Mouse (Mus musculus) cerebellum, adult 2 months (tissue): ENCODE results near the gene Kcnj10. TPM values are rescaled to one million over a fixed set of nuclear protein-coding genes. Genes with fewer than 3 reads are reported as not detected.

Source experiments
- DNase-seq, 2 experiments: peaks; one replicate each; pipeline ENCODE4 v3.0.0; 2021
- H3K27ac ChIP-seq: fragments of 200-500 bp; 2 replicates; pipeline ENCODE4 v1.5.1; 2012; ENCODE audit warnings: low read length, control low read depth, inconsistent platforms; ENCODE audit not compliant: insufficient read depth
- H3K27me3 ChIP-seq: fragments of 200-500 bp; 2 replicates; pipeline ENCODE4 v1.6.1; 2012; ENCODE audit warnings: inconsistent platforms, mild to moderate bottlenecking, low read length, moderate library complexity; ENCODE audit not compliant: control insufficient read depth, insufficient read depth
- H3K4me1 ChIP-seq: fragments of 200-500 bp; 2 replicates; pipeline ENCODE4 v1.6.1; 2011; ENCODE audit warnings: low read length; ENCODE audit not compliant: control insufficient read depth, insufficient read depth
- H3K4me3 ChIP-seq: fragments of 200-500 bp; replicated peaks from 2 replicates; pipeline ENCODE3; 2011; ENCODE audit warnings: mild to moderate bottlenecking, low read depth, low read length, control low read depth; ENCODE audit not compliant: insufficient read depth
- CTCF ChIP-seq: fragments of 200-500 bp; IDR thresholded peaks from 2 replicates; pipeline ENCODE4 v1.5.1; 2011; ENCODE audit warnings: low read depth, mild to moderate bottlenecking, control low read depth, low read length, moderate library complexity, borderline replicate concordance; ENCODE audit not compliant: insufficient read depth
- POLR2A ChIP-seq: fragments of 200-500 bp; IDR thresholded peaks from 2 replicates; pipeline ENCODE4 v1.6.1; 2011; ENCODE audit warnings: low read length, control low read depth, borderline replicate concordance; ENCODE audit not compliant: insufficient read depth
- WGBS: fragments of 180-500 bp; shearing (Covaris S2); methylation state at CpG from one replicate; pipeline ENCODE4 v1.1.7; 2018; 5-methylcytosine and 5-hydroxymethylcytosine counted together
- polyA plus RNA-seq: library from polyadenylated mRNA; depleted of rRNA; stranded (reverse); fragments of >200 nt; gene quantifications from 2 replicates; pipeline ENCODE4 v1.2.3, GENCODE M21; 2012

Kcnj10 gene
- polyA plus RNA-seq, 1 experiment: 174 TPM

- DNase-seq: peak in 1 of 2 experiments; percentile 36
- no peak overlapping the region for H3K27ac ChIP-seq
- no peak overlapping the region for H3K4me3 ChIP-seq
- TF ChIP-seq CTCF: no peak
- TF ChIP-seq POLR2A: no peak
- WGBS: 60% methylated on average over 13 of the region's 13 CpGs
- H3K27me3 ChIP-seq: no peaks in the 10 kb centered on the region
- peaks cover 51% of the 10 kb centered on the region for H3K4me1 ChIP-seq
These were observed 18.3 kb upstream of the Kcnj10 start for GRCm38 (mm10) chr1:172322725-172323124.

- no peak overlapping the region for H3K27ac ChIP-seq
- H3K4me1 ChIP-seq: peaks cover 46% of the 10 kb centered on the region
- H3K27me3 ChIP-seq: no peaks in the 10 kb centered on the region
- no peak for TF ChIP-seq POLR2A
- no peak for TF ChIP-seq CTCF
- no peak for DNase-seq
- WGBS: 45% methylated on average over 5 of the region's 5 CpGs
- H3K4me3 ChIP-seq: no peak overlapping the region
These were observed 17.7 kb upstream of the Kcnj10 start for GRCm38 (mm10) chr1:172323298-172323697.

GRCm38 (mm10) chr1:172323801-172324359 is 17.1 kb upstream of the Kcnj10 start:
- Histone ChIP-seq H3K4me1 (peaks cover 41% of the 10 kb centered on the region), H3K4me3 (no peak overlapping the region), H3K27me3 (no peaks in the 10 kb centered on the region), H3K27ac (peak overlapping the region; percentile 21; the same call in 1 of the 2 replicates)
- 59% methylated on average over 6 of the region's 6 CpGs for WGBS
- no peak for DNase-seq
- TF ChIP-seq CTCF (no peak), POLR2A (no peak)

- WGBS: 21% methylated on average over 7 of the region's 7 CpGs
- TF ChIP-seq CTCF (peak; percentile 95), POLR2A (no peak; the same call in 1 of the 2 replicates)
- peak; percentile 86 to 89 for DNase-seq
- Histone ChIP-seq H3K4me3 (peak overlapping the region; percentile 44), H3K27ac (peak overlapping the region; percentile 21), H3K4me1 (peaks cover 37% of the 10 kb centered on the region), H3K27me3 (no peaks in the 10 kb centered on the region)
These were observed 16.3 kb upstream of the Kcnj10 start for GRCm38 (mm10) chr1:172324725-172325124.

GRCm38 (mm10) chr1:172325680-172326535 is 15.1 kb upstream of the Kcnj10 start:
- H3K27ac ChIP-seq: peak overlapping the region; percentile 32
- peak; percentile 67; the same call in 1 of the 2 replicates for TF ChIP-seq CTCF
- TF ChIP-seq POLR2A: peak; percentile 41; the same call in 1 of the 2 replicates
- H3K27me3 ChIP-seq: no peaks in the 10 kb centered on the region
- peaks cover 33% of the 10 kb centered on the region for H3K4me1 ChIP-seq
- peak overlapping the region; percentile 31 for H3K4me3 ChIP-seq
- DNase-seq: peak; percentile 92
- WGBS: 22% methylated on average over 94 of the region's 94 CpGs

- TF ChIP-seq POLR2A: no peak
- peak; percentile 37 for TF ChIP-seq CTCF
- peak in 1 of 2 experiments; percentile 29 for DNase-seq
- no peaks in the 10 kb centered on the region for H3K27me3 ChIP-seq
- WGBS: 58% methylated on average over 11 of the region's 11 CpGs
- peaks cover 38% of the 10 kb centered on the region for H3K4me1 ChIP-seq
- peak overlapping the region; percentile 31 for H3K4me3 ChIP-seq
- H3K27ac ChIP-seq: peak overlapping the region; percentile 32; the same call in 1 of the 2 replicates
These were observed 14.3 kb upstream of the Kcnj10 start for GRCm38 (mm10) chr1:172326684-172327083.

GRCm38 (mm10) chr1:172327206-172328001 is 13.6 kb upstream of the Kcnj10 start:
- H3K27ac ChIP-seq: peak overlapping the region; percentile 98
- no peak for TF ChIP-seq POLR2A
- no peak for TF ChIP-seq CTCF
- 23% methylated on average over 16 of the region's 16 CpGs for WGBS
- H3K4me3 ChIP-seq: peak overlapping the region; percentile 98
- no peaks in the 10 kb centered on the region for H3K27me3 ChIP-seq
- DNase-seq: peak; percentile 50 to 58
- H3K4me1 ChIP-seq: peaks cover 36% of the 10 kb centered on the region
